In the genomic region with DNA sequence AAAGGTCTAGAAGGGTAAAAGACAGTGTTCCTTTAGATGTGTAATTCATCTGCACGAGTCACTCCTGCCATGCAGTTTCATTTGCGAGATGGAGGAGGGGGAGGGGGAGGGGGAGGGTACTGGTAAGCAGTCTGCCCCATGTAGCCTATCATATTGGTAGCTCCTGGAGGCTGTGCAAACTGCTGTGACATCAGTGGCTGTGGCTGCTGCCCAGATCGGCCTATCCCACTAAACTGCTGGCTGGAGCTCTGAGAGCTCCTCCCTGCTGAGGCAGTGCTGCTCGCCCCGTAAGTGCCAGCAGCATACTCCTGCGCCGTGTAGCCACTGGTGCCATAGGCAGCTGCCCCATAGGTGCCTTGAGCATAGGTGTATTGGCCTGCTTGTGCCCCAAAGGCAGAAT, we compare ENCODE assay signal across 20 mouse cellular contexts. TPM values are rescaled to one million over a fixed set of nuclear protein-coding genes. Genes with fewer than 3 reads are reported as not detected.
DNase-seq lines count a peak whose midpoint lies in the region; ATAC-seq and TF ChIP-seq lines count a peak whose summit lies in the region.
"Had no signal": no experiment of that assay in that cellular context is flagged by ENCODE, and none has a peak within 500 bp of the region (broad histone marks: within the 10 kb centered on the region; RNA-seq: fewer than 3 reads in every experiment).

No protein-coding gene starts in this region.

- no peaks in the 10 kb centered on the region for H3K9me3 ChIP-seq in lung, embryonic 14.5 days (ENCODE audit: low read depth, low read length)
- H3K9me3 ChIP-seq in lung, postnatal 0 days (ENCODE audit: low read length) = no peaks in the 10 kb centered on the region
- H3K9me3 ChIP-seq in stomach, embryonic 15.5 days = no peaks in the 10 kb centered on the region
- H3K9me3 ChIP-seq: embryonic facial prominence, embryonic 13.5 days; midbrain, embryonic 15.5 days had no signal

- no peak overlapping the region for H3K4me2 ChIP-seq in lung, embryonic 14.5 days
- no peak overlapping the region for H3K4me2 ChIP-seq in lung, postnatal 0 days (replicated peaks; ENCODE audit: low read depth, low read length)
- no peak overlapping the region for H3K4me2 ChIP-seq in stomach, embryonic 15.5 days
- H3K4me2 ChIP-seq: embryonic facial prominence, embryonic 13.5 days; midbrain, embryonic 15.5 days had no signal

- ATAC-seq in lung, embryonic 14.5 days (ENCODE audit: insufficient read depth) = peak; percentile 10; the same call in 1 of the 2 replicates
- no peak for ATAC-seq in lung, postnatal 0 days
- peak; percentile 32; the same call in 1 of the 2 replicates for ATAC-seq in stomach, embryonic 15.5 days (ENCODE audit: insufficient read depth, low FRiP score, low read depth)
- ATAC-seq: hindbrain, postnatal 0 days; midbrain, embryonic 15.5 days had no signal

- DNase-seq in gastrocnemius, postnatal 25 days = peak; percentile 63
- DNase-seq in gastrocnemius, postnatal 4 days (ENCODE audit: low spot score in 2 of 2) = no peak
- no peak for DNase-seq in lung, embryonic 14.5 days
- no peak for DNase-seq in lung, postnatal 0 days (ENCODE audit: low spot score)
- peak; percentile 83 for DNase-seq in ZHBTc4 (ENCODE audit: low read depth, low spot score)
- no peak for DNase-seq in thymus, postnatal 14 days
- DNase-seq in layer of hippocampus, adult 9-11 months = no peak
- DNase-seq: adrenal gland, postnatal 25 days; cerebellum, adult 2 months; heart, adult 18-20 months; kidney, adult 11 months; thymus, adult 2 months had no signal

- TF ChIP-seq EP300 in lung, postnatal 0 days (IDR thresholded peaks at IDR 0.05) = no peak

- no peak for TF ChIP-seq CTCF in lung, embryonic 14.5 days (IDR thresholded peaks at IDR 0.05; ENCODE audit: low read depth)
- TF ChIP-seq CTCF in lung, postnatal 0 days (IDR thresholded peaks at IDR 0.05) = no peak

- WGBS in lung, embryonic 14.5 days = 78% methylated on average over 7 of the region's 7 CpGs
- WGBS in lung, postnatal 0 days = 79% methylated on average over 7 of the region's 7 CpGs
- WGBS in stomach, embryonic 15.5 days = 73% methylated on average over 7 of the region's 7 CpGs

- H3K4me1 ChIP-seq in lung, embryonic 14.5 days (ENCODE audit: insufficient read depth) = no peaks in the 10 kb centered on the region
- H3K4me1 ChIP-seq in lung, postnatal 0 days (ENCODE audit: insufficient read depth, low read depth, low read length) = no peaks in the 10 kb centered on the region
- H3K4me1 ChIP-seq in stomach, embryonic 15.5 days = 0 out of 2 replicates have a peak, but pooled peaks cover 4% of the 10 kb centered on the region
- H3K4me1 ChIP-seq: midbrain, embryonic 15.5 days had no signal

- peaks cover 96% of the 10 kb centered on the region for H3K36me3 ChIP-seq in lung, embryonic 14.5 days (ENCODE audit: insufficient read depth)
- H3K36me3 ChIP-seq in lung, postnatal 0 days (ENCODE audit: insufficient read depth, low read length) = peaks cover 62% of the 10 kb centered on the region
- peaks cover 72% of the 10 kb centered on the region for H3K36me3 ChIP-seq in stomach, embryonic 15.5 days

- no peak overlapping the region for H3K4me3 ChIP-seq in lung, embryonic 14.5 days (ENCODE audit: low read depth, low read length)
- no peak overlapping the region for H3K4me3 ChIP-seq in lung, postnatal 0 days (ENCODE audit: low read depth, low read length)
- no peak overlapping the region for H3K4me3 ChIP-seq in stomach, embryonic 15.5 days (replicated peaks)
- H3K4me3 ChIP-seq: embryonic facial prominence, embryonic 13.5 days; midbrain, embryonic 15.5 days had no signal

- H3K9ac ChIP-seq in lung, embryonic 14.5 days = no peak overlapping the region
- no peak overlapping the region for H3K9ac ChIP-seq in lung, postnatal 0 days (replicated peaks; ENCODE audit: low read depth)
- no peak overlapping the region for H3K9ac ChIP-seq in stomach, embryonic 15.5 days
- H3K9ac ChIP-seq: embryonic facial prominence, embryonic 13.5 days; midbrain, embryonic 15.5 days had no signal

- no peaks in the 10 kb centered on the region for H3K27me3 ChIP-seq in lung, embryonic 14.5 days (ENCODE audit: insufficient read depth, low read length)
- H3K27me3 ChIP-seq in lung, postnatal 0 days (replicated peaks; ENCODE audit: insufficient read depth, low read length) = no peaks in the 10 kb centered on the region
- no peaks in the 10 kb centered on the region for H3K27me3 ChIP-seq in stomach, embryonic 15.5 days (replicated peaks)
- H3K27me3 ChIP-seq: embryonic facial prominence, embryonic 13.5 days; midbrain, embryonic 15.5 days had no signal

- H3K27ac ChIP-seq in lung, embryonic 14.5 days (ENCODE audit: low read depth) = no peak overlapping the region
- H3K27ac ChIP-seq in lung, postnatal 0 days (ENCODE audit: low read length) = no peak overlapping the region
- no peak overlapping the region for H3K27ac ChIP-seq in stomach, embryonic 15.5 days
- H3K27ac ChIP-seq: hindbrain, postnatal 0 days; midbrain, embryonic 15.5 days had no signal

RNA-seq across cellular contexts. Expression of a gene that starts 13.7 kb away (rescaled TPM):
- total RNA-seq in gastrocnemius, postnatal 25 days (2021) = 1 to 10 TPM; 7.3 to 7.7 TPM
- total RNA-seq in gastrocnemius, postnatal 4 days (2021) = 10 to 100 TPM; 49.1 to 55.1 TPM
- 60.3 and 68.2 TPM in 2 replicates for polyA plus RNA-seq in lung, embryonic 14.5 days (2014; fragmentation: Nextera tagmentation; extraction: Ambion mirVana)
- polyA plus RNA-seq in lung, postnatal 0 days (2015; fragmentation: Nextera tagmentation; extraction: Ambion mirVana) = 54.3 and 64.5 TPM in 2 replicates
- 96.2 and 98.2 TPM in 2 replicates for polyA plus RNA-seq in stomach, embryonic 15.5 days (2015; fragmentation: Nextera tagmentation; extraction: Ambion mirVana)
- total RNA-seq: hematopoietic stem cell, adult 5-6 weeks; megakaryocyte, adult 5-6 weeks had no signal

RNA-seq across cellular contexts. Expression of a gene that starts 16.6 kb away (rescaled TPM):
- 10 to 100 TPM; 65.3 to 72.8 TPM for total RNA-seq in gastrocnemius, postnatal 25 days (2021)
- total RNA-seq in gastrocnemius, postnatal 4 days (2021) = 100 to 1,000 TPM; 210 to 254 TPM
- 78.9 and 83.8 TPM in 2 replicates for polyA plus RNA-seq in lung, embryonic 14.5 days (2014; fragmentation: Nextera tagmentation; extraction: Ambion mirVana)
- polyA plus RNA-seq in lung, postnatal 0 days (2015; fragmentation: Nextera tagmentation; extraction: Ambion mirVana) = 28.3 and 39.6 TPM in 2 replicates
- polyA plus RNA-seq in stomach, embryonic 15.5 days (2015; fragmentation: Nextera tagmentation; extraction: Ambion mirVana) = 48.5 and 51.4 TPM in 2 replicates

RNA-seq across cellular contexts. Expression of a gene that starts 24.9 kb away (rescaled TPM):
- total RNA-seq in gastrocnemius, postnatal 25 days (2021) = not detected
- under 1 TPM in 1 of 2 experiments, not detected in 1; 0.13 TPM for total RNA-seq in gastrocnemius, postnatal 4 days (2021)
- polyA plus RNA-seq in lung, embryonic 14.5 days (2014; fragmentation: Nextera tagmentation; extraction: Ambion mirVana) = not detected in 2 replicates
- polyA plus RNA-seq in lung, postnatal 0 days (2015; fragmentation: Nextera tagmentation; extraction: Ambion mirVana) = not detected in 2 replicates
- polyA plus RNA-seq in stomach, embryonic 15.5 days (2015; fragmentation: Nextera tagmentation; extraction: Ambion mirVana) = 0.05 TPM in 1 of 2 replicates, not detected in the other
- total RNA-seq: hematopoietic stem cell, adult 5-6 weeks; megakaryocyte, adult 5-6 weeks had no signal
- polyA plus RNA-seq: embryonic facial prominence, embryonic 13.5 days; hindbrain, postnatal 0 days; limb, embryonic 11.5 days; lung, embryonic 16.5 days; thymus, adult 2 months had no signal

Comparison
In these comparisons a context has a peak if more than half of its experiments do, and no peak if none do; other contexts are left out.
1. DNase-seq: peak in gastrocnemius, postnatal 25 days (single experiment) and ZHBTc4 (single experiment); none in gastrocnemius, postnatal 4 days (0 of 2), lung, embryonic 14.5 days (single experiment), lung, postnatal 0 days (single experiment), thymus, postnatal 14 days (single experiment) and layer of hippocampus, adult 9-11 months (single experiment).